9 mouse cellular contexts compared by ENCODE assay signal in the genomic region with DNA sequence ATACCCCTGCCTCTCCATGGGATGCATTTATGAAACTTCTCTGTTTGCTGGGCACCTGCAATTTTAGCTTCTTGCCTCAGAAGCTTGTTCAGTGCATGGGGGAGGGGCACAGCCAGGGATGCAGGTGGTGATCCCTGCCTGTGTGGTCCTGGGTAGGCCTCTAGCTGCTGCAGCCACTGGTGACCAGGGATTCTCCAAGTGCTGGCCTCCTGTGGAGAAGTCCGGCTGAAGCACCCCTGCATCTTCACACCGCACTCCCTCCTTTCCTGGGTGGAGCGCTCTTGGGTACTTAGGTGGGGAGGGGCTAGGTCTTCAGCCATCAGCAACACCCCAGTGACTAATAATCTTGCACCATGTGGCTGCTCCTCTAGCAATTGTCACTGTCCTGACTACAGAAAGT. TPM values are rescaled to one million over a fixed set of nuclear protein-coding genes. Genes with fewer than 3 reads are reported as not detected.
DNase-seq lines count a peak whose midpoint lies in the region; ATAC-seq and TF ChIP-seq lines count a peak whose summit lies in the region.
"Had no signal": no experiment of that assay in that cellular context is flagged by ENCODE, and none has a peak within 500 bp of the region (broad histone marks: within the 10 kb centered on the region; RNA-seq: fewer than 3 reads in every experiment).

No protein-coding gene starts in this region.

- H3K27ac ChIP-seq in left cerebral cortex, adult 2 months: peak overlapping the region; percentile 94
- H3K27ac ChIP-seq in embryonic facial prominence, embryonic 12.5 days: no peak overlapping the region
- H3K27ac ChIP-seq in hindbrain, embryonic 14.5 days: 0 out of 2 replicates have a peak overlapping the region, but pooled peaks have one; percentile 51
- H3K27ac ChIP-seq in neural tube, embryonic 13.5 days (replicated peaks): no peak overlapping the region

- peaks cover 60% of the 10 kb centered on the region for H3K27me3 ChIP-seq in embryonic facial prominence, embryonic 12.5 days
- peaks cover 28% of the 10 kb centered on the region for H3K27me3 ChIP-seq in hindbrain, embryonic 14.5 days (ENCODE audit: control insufficient read depth, insufficient read depth, low read length)
- H3K27me3 ChIP-seq in neural tube, embryonic 13.5 days: peaks cover 66% of the 10 kb centered on the region

- peaks cover 21% of the 10 kb centered on the region for H3K4me1 ChIP-seq in embryonic facial prominence, embryonic 12.5 days
- H3K4me1 ChIP-seq in hindbrain, embryonic 14.5 days (replicated peaks; ENCODE audit: control insufficient read depth, insufficient read depth, low read length): peaks cover 23% of the 10 kb centered on the region
- H3K4me1 ChIP-seq in neural tube, embryonic 13.5 days (replicated peaks): peaks cover 29% of the 10 kb centered on the region

- no peak for TF ChIP-seq CTCF in left cerebral cortex, adult 2 months (IDR thresholded peaks at IDR 0.05)

- intact Hi-C loops in left cerebral cortex, adult 2 months (cut with DNase I): loop anchor here (1.0 to 2.0 kb wide), 2 partner anchors 16 to 55 kb away; no protein-coding TSS in a partner anchor

- H3K9me3 ChIP-seq in embryonic facial prominence, embryonic 12.5 days: no peaks in the 10 kb centered on the region
- H3K9me3 ChIP-seq in hindbrain, embryonic 14.5 days (ENCODE audit: control insufficient read depth, low read length): no peaks in the 10 kb centered on the region
- no peaks in the 10 kb centered on the region for H3K9me3 ChIP-seq in neural tube, embryonic 13.5 days

- H3K4me3 ChIP-seq in left cerebral cortex, adult 2 months: peak overlapping the region; percentile 67
- H3K4me3 ChIP-seq in embryonic facial prominence, embryonic 12.5 days: peak overlapping the region; percentile 51
- H3K4me3 ChIP-seq in hindbrain, embryonic 14.5 days (replicated peaks; ENCODE audit: low read length): peak overlapping the region; percentile 51
- peak overlapping the region; percentile 51 for H3K4me3 ChIP-seq in neural tube, embryonic 13.5 days

- H3K36me3 ChIP-seq in embryonic facial prominence, embryonic 12.5 days: no peaks in the 10 kb centered on the region
- H3K36me3 ChIP-seq in hindbrain, embryonic 14.5 days (replicated peaks; ENCODE audit: control insufficient read depth, insufficient read depth): no peaks in the 10 kb centered on the region
- no peaks in the 10 kb centered on the region for H3K36me3 ChIP-seq in neural tube, embryonic 13.5 days

- ATAC-seq in embryonic facial prominence, embryonic 12.5 days (ENCODE audit: insufficient number of reproducible peaks, insufficient read depth, low FRiP score, low TSS enrichment): no peak
- ATAC-seq in hindbrain, embryonic 14.5 days (ENCODE audit: low FRiP score): no peak; the same call in 1 of the 2 replicates
- ATAC-seq in neural tube, embryonic 13.5 days (ENCODE audit: low read depth): peak; percentile 33

- 27% methylated on average over 3 of the region's 3 CpGs for WGBS in embryonic facial prominence, embryonic 12.5 days
- 7% methylated on average over 3 of the region's 3 CpGs for WGBS in hindbrain, embryonic 14.5 days
- WGBS in neural tube, embryonic 13.5 days: 10% methylated on average over 3 of the region's 3 CpGs

- no peak overlapping the region for H3K9ac ChIP-seq in embryonic facial prominence, embryonic 12.5 days
- peak overlapping the region; percentile 67 for H3K9ac ChIP-seq in hindbrain, embryonic 14.5 days
- H3K9ac ChIP-seq in neural tube, embryonic 13.5 days: peak overlapping the region; percentile 76

- peak in 1 of 2 experiments; percentile 31 for DNase-seq in left cerebral cortex, adult 2 months (ENCODE audit: extremely low spot score in 1 of 2, low spot score in 2 of 2)
- no peak for DNase-seq in left cerebral cortex, adult 11 months (ENCODE audit: low spot score)
- DNase-seq in hindbrain, embryonic 14.5 days (ENCODE audit: low spot score): no peak
- DNase-seq in spleen, adult 12 weeks (ENCODE audit: low spot score): no peak
- no peak for DNase-seq in left cerebral cortex, adult 18-20 months (ENCODE audit: low spot score in 2 of 2)
- no peak for DNase-seq in right cerebral cortex, postnatal 36 days (ENCODE audit: low spot score in 2 of 2)

- peak overlapping the region; percentile 97 for H3K4me2 ChIP-seq in embryonic facial prominence, embryonic 12.5 days (replicated peaks)
- peak overlapping the region; percentile 91 for H3K4me2 ChIP-seq in hindbrain, embryonic 14.5 days (replicated peaks)
- H3K4me2 ChIP-seq in neural tube, embryonic 13.5 days: peak overlapping the region; percentile 87

RNA-seq across cellular contexts. Expression of a gene that starts 1.2 kb away (rescaled TPM):
- total RNA-seq in left cerebral cortex, adult 2 months (2021): 100 to 1,000 TPM in 1 of 2 experiments, 10 to 100 TPM in 1; 78.0 to 113 TPM
- polyA plus RNA-seq in embryonic facial prominence, embryonic 12.5 days (2016; fragmentation: Nextera tagmentation; extraction: Ambion mirVana): 3.9 and 4.9 TPM in 2 replicates
- 14.7 and 15.8 TPM in 2 replicates for polyA plus RNA-seq in hindbrain, embryonic 14.5 days (2014; fragmentation: Nextera tagmentation; extraction: Ambion mirVana)
- polyA plus RNA-seq in neural tube, embryonic 13.5 days (2015; fragmentation: Nextera tagmentation; extraction: Ambion mirVana): 10.7 and 13.3 TPM in 2 replicates
- 100 to 1,000 TPM in 1 of 2 experiments, 10 to 100 TPM in 1; 82.9 to 134 TPM for total RNA-seq in left cerebral cortex, adult 18-20 months (2021)

RNA-seq across cellular contexts. Expression of a gene that starts 42.8 kb away (rescaled TPM):
- not detected for total RNA-seq in left cerebral cortex, adult 2 months (2021)
- not detected in 2 replicates for polyA plus RNA-seq in embryonic facial prominence, embryonic 12.5 days (2016; fragmentation: Nextera tagmentation; extraction: Ambion mirVana)
- not detected in 2 replicates for polyA plus RNA-seq in hindbrain, embryonic 14.5 days (2014; fragmentation: Nextera tagmentation; extraction: Ambion mirVana)
- not detected in 2 replicates for polyA plus RNA-seq in neural tube, embryonic 13.5 days (2015; fragmentation: Nextera tagmentation; extraction: Ambion mirVana)
- total RNA-seq in left cerebral cortex, adult 18-20 months (2021): not detected
- polyA plus RNA-seq: frontal cortex, adult 2 months had no signal

Comparison
In these comparisons a context has a peak if more than half of its experiments do, and no peak if none do; other contexts are left out.
1. H3K27ac ChIP-seq: peak in left cerebral cortex, adult 2 months (single experiment) and hindbrain, embryonic 14.5 days (single experiment); none in embryonic facial prominence, embryonic 12.5 days (single experiment) and neural tube, embryonic 13.5 days (single experiment).
2. Peak in every context shown above with its lines, with median percentiles within 50 percentile points of each other: H3K4me3 ChIP-seq and H3K4me2 ChIP-seq.